Mouse (Mus musculus) lung, postnatal 0 days (tissue): ENCODE data around the gene Opcml.

Source experiments
- CTCF ChIP-seq: IDR thresholded peaks from 2 replicates; pipeline ENCODE4 v1.5.1; 2016; ENCODE audit warnings: antibody characterized with exemption, mild to moderate bottlenecking
- EP300 ChIP-seq: IDR thresholded peaks from 2 replicates; pipeline ENCODE4 v1.6.1; 2016; ENCODE audit warnings: antibody characterized with exemption, mild to moderate bottlenecking, control low read depth

- no peak for TF ChIP-seq CTCF
- TF ChIP-seq EP300, result no peak
These were observed 673.0 kb downstream of the Opcml start for GRCm38 (mm10) chr9:28463622-28464021.
